Mouse (Mus musculus): ENCODE data around the gene Cdh13.

DNA sequence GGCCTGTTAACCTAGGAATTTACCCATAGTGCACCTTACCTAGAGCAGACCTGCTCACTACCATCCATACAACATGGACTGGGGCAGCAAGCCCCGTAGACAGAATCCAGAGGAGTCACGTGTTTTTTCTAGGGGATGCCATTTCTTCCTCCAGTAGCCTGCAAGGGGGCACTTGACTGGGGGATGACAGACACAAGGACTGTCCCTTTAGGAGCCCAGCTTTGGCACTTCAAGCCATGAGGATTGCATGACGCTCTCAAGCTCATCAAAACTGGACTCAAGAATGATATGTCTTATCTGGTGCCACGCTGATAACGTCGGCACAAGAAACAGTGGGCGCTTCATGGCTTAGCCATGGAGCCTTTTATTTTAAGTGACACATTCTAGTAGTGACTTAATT is 31.4 kb downstream of the Cdh13 start:
- no peak for TF ChIP-seq CTCF (IDR thresholded peaks at IDR 0.05; ENCODE audit: low read depth)
- no peak for TF ChIP-seq EP300 (optimal IDR thresholded peaks at IDR 0.05)

Data from stomach, postnatal 0 days (tissue).